Mouse (Mus musculus): ENCODE measurements around the gene Nol4l. TPM values are rescaled to one million over a fixed set of nuclear protein-coding genes. Genes with fewer than 3 reads are reported as not detected.
"Not testable (repeated sequence)": the region's sequence is repeated elsewhere in the genome, so short reads cannot be mapped to it uniquely, and the experiment has no call there.

Nol4l gene
- polyA plus RNA-seq, 2 experiments from 2014 or later, result 2.7 to 3.5 TPM

- ATAC-seq, result no peak
Measured at GRCm38 (mm10) chr2:153510136-153510535, 19.6 kb downstream of the Nol4l start.

DNA sequence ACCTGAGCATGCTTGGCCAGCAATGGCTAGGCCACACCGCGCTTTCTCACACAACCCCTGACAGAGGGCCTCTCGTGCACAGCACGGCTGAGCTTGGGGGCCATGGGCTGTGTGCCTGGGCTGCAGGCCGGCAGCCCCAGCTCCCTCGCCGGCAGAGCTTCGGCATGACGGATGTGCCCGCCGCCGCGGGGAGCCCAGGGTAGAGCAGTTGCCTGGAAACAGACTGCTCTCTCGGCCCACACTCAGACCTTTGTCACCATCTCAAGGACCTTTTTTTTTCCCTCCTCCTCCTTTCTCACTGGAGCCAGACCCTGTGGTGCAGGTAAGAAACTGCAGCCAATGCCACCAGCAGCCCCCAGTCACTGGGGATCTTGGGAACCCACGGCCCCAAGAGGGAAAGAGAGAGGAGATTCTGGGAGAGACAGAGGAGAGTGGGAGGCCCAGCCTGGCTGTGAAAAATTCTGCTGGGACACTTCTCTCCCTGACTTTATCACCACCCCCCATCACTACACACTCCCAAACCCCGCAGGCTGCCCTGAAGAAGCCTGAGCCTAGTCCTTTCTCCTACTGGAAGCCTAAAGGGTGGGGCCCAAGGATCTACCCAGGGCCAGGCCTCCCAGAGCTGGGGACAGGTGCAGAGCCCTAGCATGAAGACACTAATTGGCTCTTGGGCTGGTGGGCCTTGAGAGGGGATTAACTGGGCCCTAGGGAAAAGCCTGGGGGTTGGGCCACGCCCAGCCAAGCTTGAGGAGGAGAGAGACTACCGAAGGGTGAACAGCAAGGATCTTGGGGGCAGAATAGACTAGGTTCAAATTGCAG, 20.4 kb downstream of the Nol4l start:
- no peak for ATAC-seq

DNA sequence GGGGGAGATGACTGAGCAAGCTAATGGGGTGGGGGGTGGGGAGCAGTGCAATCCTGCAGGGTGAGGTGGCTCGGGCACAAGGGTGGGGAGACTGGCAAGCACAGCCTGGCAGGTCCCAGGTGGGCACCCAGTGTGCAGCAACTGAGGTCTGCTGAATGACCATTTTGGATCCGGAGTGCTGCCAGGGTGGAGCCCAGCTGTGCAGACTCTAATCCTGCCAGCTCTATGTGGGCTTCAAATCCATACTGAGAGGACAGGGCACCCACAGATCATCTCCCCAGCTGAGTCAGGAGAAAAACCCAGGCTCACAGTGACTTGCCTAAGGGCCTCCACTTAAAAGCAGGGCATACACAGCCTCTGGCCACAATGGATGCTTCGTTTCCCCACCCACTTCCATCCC, 21.4 kb downstream of the Nol4l start:
- no peak for ATAC-seq

- ATAC-seq, result no peak
Measured at GRCm38 (mm10) chr2:153507969-153508368, 21.8 kb downstream of the Nol4l start.

- no peak for ATAC-seq
Measured at GRCm38 (mm10) chr2:153506385-153506784, 23.4 kb downstream of the Nol4l start.

DNA sequence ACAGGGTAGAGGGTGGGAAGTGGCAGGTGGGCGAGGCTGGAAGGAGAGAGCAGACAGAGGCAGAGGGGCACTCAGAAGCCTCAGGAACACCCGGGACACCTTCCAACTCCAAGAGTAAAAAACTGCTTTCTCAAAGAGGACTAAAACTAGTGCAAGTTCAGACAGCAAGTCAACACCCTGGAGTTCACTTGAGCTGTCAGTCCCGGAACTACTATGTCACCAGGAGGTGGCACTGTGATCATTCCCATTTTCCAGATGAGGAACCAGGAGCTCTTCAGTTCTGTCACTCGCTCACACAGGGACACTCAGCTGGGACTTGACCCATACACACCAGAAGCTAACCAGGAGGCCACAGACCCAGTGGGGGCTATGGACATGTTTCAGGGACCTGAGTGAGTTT, 30.6 kb downstream of the Nol4l start:
- no peak for ATAC-seq

DNA sequence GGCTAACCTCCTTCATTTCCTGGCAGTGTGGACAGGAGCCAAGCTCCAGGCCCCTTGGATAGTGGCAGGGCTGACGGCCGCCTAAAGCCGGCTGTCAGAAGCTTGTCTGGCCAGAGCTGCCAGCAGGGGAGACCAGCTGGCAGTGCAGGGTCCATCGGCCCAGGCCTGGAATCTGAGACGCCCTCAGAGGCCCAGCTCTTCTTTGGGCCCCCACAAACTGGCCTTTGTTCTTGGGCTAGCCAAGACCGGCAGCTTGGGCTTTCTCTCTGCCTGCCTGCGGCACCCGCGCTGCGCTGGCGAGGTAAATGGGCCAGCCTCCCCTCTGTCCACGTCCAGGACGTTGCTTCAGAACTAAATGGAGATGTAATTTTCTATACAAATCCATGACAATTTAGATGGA, 32.9 kb downstream of the Nol4l start:
- ATAC-seq, result no peak

GRCm38 (mm10) chr2:153496301-153496700, 33.5 kb downstream of the Nol4l start:
- no peak for ATAC-seq

DNA sequence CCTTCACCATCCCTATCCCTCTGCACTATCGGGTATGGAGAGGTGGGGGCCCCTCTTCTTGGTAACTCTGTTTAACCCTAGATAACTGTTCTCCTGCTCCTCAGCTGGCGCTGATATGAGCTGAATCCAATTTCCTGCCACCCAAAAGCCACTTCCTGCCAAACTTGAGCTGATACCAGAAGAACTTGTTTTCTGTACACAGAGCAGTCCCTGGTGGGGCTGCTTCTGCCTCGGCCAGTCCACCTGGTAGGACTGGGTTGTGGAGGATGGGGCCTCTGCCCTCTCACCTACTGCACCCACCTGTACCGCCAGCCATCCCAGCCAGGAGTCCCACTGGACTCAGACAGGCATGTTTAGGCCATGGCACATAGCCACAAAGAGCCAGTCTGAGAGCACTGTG, 34.0 kb downstream of the Nol4l start:
- ATAC-seq, result peak; percentile 51

- not testable (repeated sequence) for ATAC-seq
Measured at GRCm38 (mm10) chr2:153495391-153495790, 34.4 kb downstream of the Nol4l start.

DNA sequence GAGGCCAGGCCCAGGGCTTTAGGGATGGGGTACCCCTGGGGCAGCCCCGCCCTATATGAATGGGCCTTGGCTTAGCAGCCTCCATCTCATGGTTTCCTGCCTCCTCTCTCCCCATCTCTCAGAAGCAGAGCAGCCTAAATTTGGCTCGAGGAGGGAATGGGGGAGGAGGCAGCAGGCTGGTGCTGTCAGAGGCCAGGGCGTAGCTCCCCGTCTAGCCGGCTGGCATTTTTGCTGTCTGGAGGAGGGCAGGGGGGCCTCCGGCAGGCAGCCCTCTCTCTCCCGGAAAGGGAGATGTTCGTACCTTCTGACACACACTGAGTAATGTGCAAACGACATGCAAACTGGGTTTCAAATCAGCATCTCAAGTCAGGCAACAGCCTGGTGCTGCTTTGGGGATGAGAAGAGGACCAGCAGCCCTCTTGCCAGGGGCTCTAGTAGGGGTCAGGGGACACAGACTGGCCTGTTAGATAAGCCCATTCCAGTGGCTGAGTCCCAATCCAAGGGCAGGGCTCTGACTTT, 35.4 kb downstream of the Nol4l start:
- ATAC-seq, result peak; percentile 33

- ATAC-seq, result peak; percentile 16
Measured at GRCm38 (mm10) chr2:153493781-153494292, 35.9 kb downstream of the Nol4l start.

DNA sequence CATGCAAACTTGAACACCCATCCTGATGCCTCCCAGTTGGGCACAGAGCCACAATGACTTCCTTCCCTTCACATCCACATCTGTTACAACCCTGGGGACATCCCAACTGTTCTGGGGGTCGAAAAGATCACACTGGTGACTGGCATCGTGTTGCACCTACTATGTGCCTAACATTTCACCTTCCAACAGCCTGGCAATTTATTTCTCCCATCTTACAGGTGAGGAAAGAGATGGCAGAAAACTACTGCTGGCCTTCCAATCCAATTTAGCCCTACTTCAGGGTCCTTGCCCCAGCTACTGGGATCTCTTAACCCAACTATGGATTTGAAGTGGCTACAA, 36.4 kb downstream of the Nol4l start:
- no peak for ATAC-seq

GRCm38 (mm10) chr2:153492573-153493392, 37.0 kb downstream of the Nol4l start, which contains the start of gene 4930404H24Rik:
4930404H24Rik (plus strand) TSS chr2:153492790.
- peak; percentile 56 for ATAC-seq

DNA sequence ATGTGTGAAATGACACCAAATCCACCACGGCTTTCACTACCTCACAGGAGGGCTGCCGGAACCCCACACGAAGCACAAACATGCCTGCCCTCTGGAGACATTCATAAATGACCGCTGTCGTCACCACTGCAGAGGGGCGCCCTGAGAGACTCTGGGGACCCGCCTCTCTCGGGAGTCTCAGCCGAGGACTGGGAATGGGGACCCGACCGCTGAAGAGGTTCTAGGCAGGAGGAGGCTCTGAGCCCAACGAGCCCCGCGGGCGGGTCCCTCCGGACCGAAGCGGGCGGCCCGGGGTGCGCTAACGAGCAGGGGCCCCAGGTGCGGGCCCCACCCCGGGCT, 37.6 kb downstream of the Nol4l start:
- ATAC-seq, result no peak

- ATAC-seq, result no peak
Measured at GRCm38 (mm10) chr2:153491512-153492178, 38.1 kb downstream of the Nol4l start.

GRCm38 (mm10) chr2:153490940-153491339, 38.8 kb downstream of the Nol4l start:
- no peak for ATAC-seq

DNA sequence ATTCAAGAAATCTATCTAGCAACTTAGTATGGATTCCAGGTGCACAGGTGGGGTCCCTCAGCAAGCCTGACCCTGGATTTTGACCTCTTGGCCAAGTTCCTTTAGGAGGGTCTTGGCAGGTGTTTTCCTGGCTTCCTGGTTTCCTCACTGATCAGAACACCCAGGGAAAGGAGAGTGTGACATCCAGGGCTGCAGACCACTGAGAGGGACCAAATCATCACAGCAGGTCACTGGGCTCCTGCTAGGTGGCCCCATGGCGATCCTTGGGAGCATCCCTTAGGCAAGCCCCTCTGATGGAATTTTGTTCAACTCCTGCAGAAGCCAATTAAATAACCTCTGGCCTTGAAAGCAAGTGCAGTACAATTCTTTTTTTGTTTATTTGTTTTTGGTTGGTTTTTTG, 39.7 kb downstream of the Nol4l start:
- no peak for ATAC-seq

- no peak for ATAC-seq
Measured at GRCm38 (mm10) chr2:153484071-153484470, 45.7 kb downstream of the Nol4l start.

- no peak for ATAC-seq
Measured at GRCm38 (mm10) chr2:153483118-153483983, 46.4 kb downstream of the Nol4l start.

DNA sequence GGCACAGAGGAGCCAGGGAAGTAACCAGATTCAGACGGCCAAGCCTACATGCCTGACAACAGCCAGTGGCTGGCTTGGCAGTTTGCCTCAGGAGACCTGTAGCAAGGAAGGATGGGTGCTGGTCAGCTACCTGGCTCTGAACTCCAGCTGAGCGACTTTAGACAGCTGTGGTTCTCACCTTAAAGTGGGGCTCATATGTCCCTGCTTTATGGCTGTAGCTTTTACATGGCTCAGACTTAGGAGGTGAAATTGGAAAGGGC, 48.0 kb downstream of the Nol4l start:
- ATAC-seq, result no peak
